Mouse (Mus musculus): ENCODE data around the gene Fbxo28. TPM values are rescaled to one million over a fixed set of nuclear protein-coding genes. Genes with fewer than 3 reads are reported as not detected.

The Fbxo28 gene
- polyA plus RNA-seq, 1 experiment from 2014 or later, result 10.8 TPM

- no peaks in the 10 kb centered on the region for H3K27me3 ChIP-seq
- H3K4me2 ChIP-seq, result no peak overlapping the region
- no peak overlapping the region for H3K4me3 ChIP-seq
- no peaks in the 10 kb centered on the region for H3K4me1 ChIP-seq (replicated peaks)
- no peak for ATAC-seq (replicated peaks; ENCODE audit: insufficient number of reproducible peaks, insufficient read depth, low FRiP score, low read depth)
- H3K9me3 ChIP-seq (replicated peaks), result no peaks in the 10 kb centered on the region
- H3K27ac ChIP-seq, result no peak overlapping the region
- 75% methylated on average over 4 of the region's 4 CpGs for WGBS
- no peak overlapping the region for H3K9ac ChIP-seq
- peaks cover under 1% of the 10 kb centered on the region; the same call in 1 of the 2 replicates for H3K36me3 ChIP-seq
These were observed 73.1 kb downstream of the Fbxo28 start for GRCm38 (mm10) chr1:182268317-182268716.

GRCm38 (mm10) chr1:182266028-182266525 lies 75.4 kb downstream of the Fbxo28 start:
- Histone ChIP-seq H3K9ac (no peak overlapping the region), H3K36me3 (no peaks in the 10 kb centered on the region), H3K27ac (no peak overlapping the region), H3K4me1 (replicated peaks) (no peaks in the 10 kb centered on the region), H3K4me3 (no peak overlapping the region), H3K27me3 (no peaks in the 10 kb centered on the region), H3K4me2 (no peak overlapping the region), H3K9me3 (replicated peaks) (no peaks in the 10 kb centered on the region)
- ATAC-seq (replicated peaks; ENCODE audit: insufficient number of reproducible peaks, insufficient read depth, low FRiP score, low read depth), result no peak
- WGBS, result 68% methylated on average over 11 of the region's 11 CpGs

Other genes starting within 250 kb of the Fbxo28 start
- 88.4 and 109 TPM in 2 replicates for gene Srp9, start 216.9 kb downstream of the Fbxo28 start, polyA plus RNA-seq (2015; fragmentation: Nextera tagmentation; extraction: Ambion mirVana)
- gene Vmn1r1, start 177.1 kb downstream of the Fbxo28 start, polyA plus RNA-seq (2015; fragmentation: Nextera tagmentation; extraction: Ambion mirVana), result not detected in 2 replicates
- 148 and 163 TPM in 2 replicates for gene Degs1, start 58.8 kb downstream of the Fbxo28 start, polyA plus RNA-seq (2015; fragmentation: Nextera tagmentation; extraction: Ambion mirVana)
- gene Trp53bp2, start 67.5 kb upstream of the Fbxo28 start, polyA plus RNA-seq (2015; fragmentation: Nextera tagmentation; extraction: Ambion mirVana), result 12.0 and 15.5 TPM in 2 replicates
- 84.9 and 94.3 TPM in 2 replicates for gene Capn2, start 176.0 kb upstream of the Fbxo28 start, polyA plus RNA-seq (2015; fragmentation: Nextera tagmentation; extraction: Ambion mirVana)
- not detected in 2 replicates for gene Capn8, start 223.4 kb upstream of the Fbxo28 start, polyA plus RNA-seq (2015; fragmentation: Nextera tagmentation; extraction: Ambion mirVana)